Mouse (Mus musculus): ENCODE results near the gene Ccdc162. TPM values are rescaled to one million over a fixed set of nuclear protein-coding genes. Genes with fewer than 3 reads are reported as not detected.

Ccdc162 gene
- polyA plus RNA-seq, 1 experiment from 2014 or later = 0.69 TPM

- ATAC-seq (ENCODE audit: low FRiP score, low TSS enrichment) (no peak), DNase-seq (ENCODE audit: low spot score) (no peak)
- no peak overlapping the region for H3K27ac ChIP-seq (replicated peaks)
- WGBS = 85% methylated on average over 8 of the region's 8 CpGs
- TF ChIP-seq EP300 (optimal IDR thresholded peaks at IDR 0.05) (no peak), CTCF (IDR thresholded peaks at IDR 0.05; ENCODE audit: low read depth) (no peak)
- no peaks in the 10 kb centered on the region for H3K4me1 ChIP-seq (replicated peaks; ENCODE audit: control insufficient read depth, insufficient read depth)
- H3K4me3 ChIP-seq (ENCODE audit: low read depth, low read length) = no peak overlapping the region
- no peaks in the 10 kb centered on the region for H3K36me3 ChIP-seq (ENCODE audit: control insufficient read depth, insufficient read depth, low read length)
- no peaks in the 10 kb centered on the region for H3K27me3 ChIP-seq (ENCODE audit: control insufficient read depth, insufficient read depth, low read length)
- no peak overlapping the region for H3K9ac ChIP-seq (ENCODE audit: low read length)
- no peaks in the 10 kb centered on the region for H3K9me3 ChIP-seq (ENCODE audit: control insufficient read depth, low read length)
- no peak overlapping the region for H3K4me2 ChIP-seq (replicated peaks; ENCODE audit: low read depth)
These were observed 122.0 kb downstream of the Ccdc162 start for GRCm38 (mm10) chr10:41594433-41594832.

GRCm38 (mm10) chr10:41588616-41589015 lies 127.8 kb downstream of the Ccdc162 start:
- H3K4me1 ChIP-seq (replicated peaks; ENCODE audit: control insufficient read depth, insufficient read depth) = no peaks in the 10 kb centered on the region
- no peak overlapping the region for H3K4me2 ChIP-seq (replicated peaks; ENCODE audit: low read depth)
- H3K4me3 ChIP-seq (ENCODE audit: low read depth, low read length) = no peak overlapping the region
- H3K36me3 ChIP-seq (ENCODE audit: control insufficient read depth, insufficient read depth, low read length) = no peaks in the 10 kb centered on the region
- TF ChIP-seq EP300 (optimal IDR thresholded peaks at IDR 0.05) = no peak
- no peak for TF ChIP-seq CTCF (IDR thresholded peaks at IDR 0.05; ENCODE audit: low read depth)
- no peaks in the 10 kb centered on the region for H3K9me3 ChIP-seq (ENCODE audit: control insufficient read depth, low read length)
- ATAC-seq (ENCODE audit: low FRiP score, low TSS enrichment) (peak; percentile 87), DNase-seq (ENCODE audit: low spot score) (no peak)
- no peak overlapping the region for H3K27ac ChIP-seq (replicated peaks)
- 60% methylated on average over 2 of the region's 2 CpGs for WGBS
- no peaks in the 10 kb centered on the region for H3K27me3 ChIP-seq (ENCODE audit: control insufficient read depth, insufficient read depth, low read length)
- no peak overlapping the region for H3K9ac ChIP-seq (ENCODE audit: low read length)

GRCm38 (mm10) chr10:41586947-41587852 lies 129.2 kb downstream of the Ccdc162 start:
- no peak overlapping the region for H3K27ac ChIP-seq (replicated peaks)
- no peaks in the 10 kb centered on the region for H3K9me3 ChIP-seq (ENCODE audit: control insufficient read depth, low read length)
- H3K4me2 ChIP-seq (replicated peaks; ENCODE audit: low read depth) = no peak overlapping the region
- 68% methylated on average over 18 of the region's 18 CpGs for WGBS
- no peak overlapping the region for H3K9ac ChIP-seq (ENCODE audit: low read length)
- no peaks in the 10 kb centered on the region for H3K27me3 ChIP-seq (ENCODE audit: control insufficient read depth, insufficient read depth, low read length)
- TF ChIP-seq EP300 (optimal IDR thresholded peaks at IDR 0.05) (no peak), CTCF (IDR thresholded peaks at IDR 0.05; ENCODE audit: low read depth) (no peak)
- no peak overlapping the region for H3K4me3 ChIP-seq (ENCODE audit: low read depth, low read length)
- peak; percentile 50; the same call in 1 of the 2 replicates for ATAC-seq (ENCODE audit: low FRiP score, low TSS enrichment)
- no peaks in the 10 kb centered on the region for H3K4me1 ChIP-seq (replicated peaks; ENCODE audit: control insufficient read depth, insufficient read depth)
- H3K36me3 ChIP-seq (ENCODE audit: control insufficient read depth, insufficient read depth, low read length) = no peaks in the 10 kb centered on the region
- no peak for DNase-seq (ENCODE audit: low spot score)

- 63% methylated on average over 6 of the region's 6 CpGs for WGBS
- Histone ChIP-seq H3K9ac (ENCODE audit: low read length) (no peak overlapping the region), H3K27ac (replicated peaks) (no peak overlapping the region)
These were observed 133.1 kb downstream of the Ccdc162 start for GRCm38 (mm10) chr10:41583383-41583782.

GRCm38 (mm10) chr10:41582901-41583361 lies 133.5 kb downstream of the Ccdc162 start:
- ATAC-seq (ENCODE audit: low FRiP score, low TSS enrichment) = no peak
- WGBS = 12% methylated on average over 5 of the region's 5 CpGs
- H3K27me3 ChIP-seq (ENCODE audit: control insufficient read depth, insufficient read depth, low read length) = no peaks in the 10 kb centered on the region
- H3K4me1 ChIP-seq (replicated peaks; ENCODE audit: control insufficient read depth, insufficient read depth) = no peaks in the 10 kb centered on the region
- H3K4me2 ChIP-seq (replicated peaks; ENCODE audit: low read depth) = no peak overlapping the region
- H3K27ac ChIP-seq (replicated peaks) = no peak overlapping the region
- TF ChIP-seq EP300 (optimal IDR thresholded peaks at IDR 0.05) (no peak), CTCF (IDR thresholded peaks at IDR 0.05; ENCODE audit: low read depth) (no peak)
- no peak for DNase-seq (ENCODE audit: low spot score)
- H3K9ac ChIP-seq (ENCODE audit: low read length) = no peak overlapping the region
- H3K4me3 ChIP-seq (ENCODE audit: low read depth, low read length) = no peak overlapping the region
- H3K9me3 ChIP-seq (ENCODE audit: control insufficient read depth, low read length) = no peaks in the 10 kb centered on the region
- H3K36me3 ChIP-seq (ENCODE audit: control insufficient read depth, insufficient read depth, low read length) = no peaks in the 10 kb centered on the region

More at GRCm38 (mm10) chr10:41583383-41583782, 133.1 kb downstream of the Ccdc162 start:
- H3K36me3 ChIP-seq (ENCODE audit: control insufficient read depth, insufficient read depth, low read length) = no peaks in the 10 kb centered on the region
- no peak overlapping the region for H3K4me3 ChIP-seq (ENCODE audit: low read depth, low read length)
- no peak for DNase-seq (ENCODE audit: low spot score)
- TF ChIP-seq EP300 (optimal IDR thresholded peaks at IDR 0.05) (no peak), CTCF (IDR thresholded peaks at IDR 0.05; ENCODE audit: low read depth) (no peak)
- ATAC-seq (ENCODE audit: low FRiP score, low TSS enrichment) = no peak
- no peaks in the 10 kb centered on the region for H3K4me1 ChIP-seq (replicated peaks; ENCODE audit: control insufficient read depth, insufficient read depth)
- H3K27me3 ChIP-seq (ENCODE audit: control insufficient read depth, insufficient read depth, low read length) = no peaks in the 10 kb centered on the region
- H3K4me2 ChIP-seq (replicated peaks; ENCODE audit: low read depth) = no peak overlapping the region
- H3K9me3 ChIP-seq (ENCODE audit: control insufficient read depth, low read length) = no peaks in the 10 kb centered on the region

GRCm38 (mm10) chr10:41580441-41580840 lies 136.0 kb downstream of the Ccdc162 start:
- ATAC-seq (ENCODE audit: low FRiP score, low TSS enrichment) = no peak
- TF ChIP-seq CTCF (IDR thresholded peaks at IDR 0.05; ENCODE audit: low read depth) (no peak), EP300 (optimal IDR thresholded peaks at IDR 0.05) (no peak)

More at GRCm38 (mm10) chr10:41580441-41580840, 136.0 kb downstream of the Ccdc162 start:
- no peak for DNase-seq (ENCODE audit: low spot score)
- no peaks in the 10 kb centered on the region for H3K9me3 ChIP-seq (ENCODE audit: control insufficient read depth, low read length)
- H3K36me3 ChIP-seq (ENCODE audit: control insufficient read depth, insufficient read depth, low read length) = no peaks in the 10 kb centered on the region
- no peak overlapping the region for H3K4me3 ChIP-seq (ENCODE audit: low read depth, low read length)
- 60% methylated on average over 4 of the region's 4 CpGs for WGBS
- H3K27me3 ChIP-seq (ENCODE audit: control insufficient read depth, insufficient read depth, low read length) = no peaks in the 10 kb centered on the region
- H3K27ac ChIP-seq (replicated peaks) = no peak overlapping the region
- no peaks in the 10 kb centered on the region for H3K4me1 ChIP-seq (replicated peaks; ENCODE audit: control insufficient read depth, insufficient read depth)
- H3K9ac ChIP-seq (ENCODE audit: low read length) = no peak overlapping the region
- no peak overlapping the region for H3K4me2 ChIP-seq (replicated peaks; ENCODE audit: low read depth)

All from stomach, postnatal 0 days (tissue).